Mouse (Mus musculus) macrophage (primary cell): Measurements from ENCODE around the gene Catsper2. TPM values are rescaled to one million over a fixed set of nuclear protein-coding genes. Genes with fewer than 3 reads are reported as not detected.
A peak's percentile ranks its signal among the peaks of the same experiment; 100 is the strongest.

Source experiments
- H3K27ac ChIP-seq: fragments of 350-480 bp; formaldehyde crosslinking; 2 replicates; pipeline ENCODE4 v1.9.0; 2021
- H3K36me3 ChIP-seq: fragments of 350-480 bp; formaldehyde crosslinking; 2 replicates; pipeline ENCODE4 v1.9.0; 2021; ENCODE audit errors: inconsistent target
- H3K4me3 ChIP-seq: fragments of 350-480 bp; formaldehyde crosslinking; 2 replicates; pipeline ENCODE4 v1.9.0; 2021; ENCODE audit errors: inconsistent target
- H3K79me2 ChIP-seq: fragments of 350-480 bp; formaldehyde crosslinking; 2 replicates; pipeline ENCODE4 v1.9.0; 2021; ENCODE audit errors: inconsistent target
- WGBS: methylation state at CpG from one replicate; pipeline ENCODE4 v1.1.7; 2026; ENCODE audit warnings: inconsistent platforms; ENCODE audit not compliant: missing documents; 5-methylcytosine and 5-hydroxymethylcytosine counted together
- polyA plus RNA-seq: library from polyadenylated mRNA; stranded (reverse); fragments of 250-400 nt; gene quantifications from 3 replicates; pipeline ENCODE4 v1.2.4, GENCODE M21; 2018; ENCODE audit warnings: inconsistent platforms
- total RNA-seq, 78 experiments: library from RNA; depleted of rRNA; stranded (reverse); fragments of 250-400 nt; gene quantifications; 1 replicate in 9 of 78; 2 replicates in 24 of 78; 3 replicates in 43 of 78; 4 replicates in 2 of 78; pipeline ENCODE4 v1.2.4; 2018; ENCODE audit warnings: inconsistent platforms in 56 of 78

Catsper2 gene
- total RNA-seq (2018; cell fraction: chromatin; rRNA removed) = 10 to 100 TPM in 7 of 26 experiments, 1 to 10 TPM in 19; 2.1 to 14.0 (median 9.1) TPM
- 1 to 10 TPM in 2 of 26 experiments, under 1 TPM in 24; 0.24 to 1.4 (median 0.60) TPM for total RNA-seq (2018; cell fraction: cytosol; rRNA removed)
- total RNA-seq (2018; cell fraction: nucleus; rRNA removed) = 10 to 100 TPM in 1 of 26 experiments, 1 to 10 TPM in 24, under 1 TPM in 1; 0.96 to 11.5 (median 4.2) TPM
- polyA plus RNA-seq = 0.42 to 0.65 TPM (median 0.48 TPM) in 3 replicates

- Histone ChIP-seq H3K79me2 (peaks cover 46% of the 10 kb centered on the region), H3K4me3 (peak within 1 kb of the TSS; percentile 79)
- WGBS = under 1% methylated on average over 45 of the region's 68 CpGs
Measured at GRCm38 (mm10) chr2:121413387-121414042, at the start of gene Catsper2, which contains the start of gene Pdia3. Gene Catsper2 (minus strand): TSS chr2:121413792. Gene Pdia3 (plus strand): TSS chr2:121413775.

GRCm38 (mm10) chr2:121460071-121460470 is 46.5 kb upstream of the Catsper2 start:
- peaks cover 6% of the 10 kb centered on the region; the same call in 1 of the 2 replicates for H3K36me3 ChIP-seq
- H3K79me2 ChIP-seq = peaks cover 10% of the 10 kb centered on the region; the same call in 1 of the 2 replicates
- H3K27ac ChIP-seq = no peak overlapping the region
- 83% methylated on average over 1 of the region's 2 CpGs for WGBS
- no peak overlapping the region for H3K4me3 ChIP-seq

More at GRCm38 (mm10) chr2:121413387-121414042, at the start of gene Catsper2, which contains the start of gene Pdia3:
- Histone ChIP-seq H3K27ac (peak within 1 kb of the TSS; percentile 74), H3K36me3 (0 out of 2 replicates have a peak, but pooled peaks cover 12% of the 10 kb centered on the region)

DNA sequence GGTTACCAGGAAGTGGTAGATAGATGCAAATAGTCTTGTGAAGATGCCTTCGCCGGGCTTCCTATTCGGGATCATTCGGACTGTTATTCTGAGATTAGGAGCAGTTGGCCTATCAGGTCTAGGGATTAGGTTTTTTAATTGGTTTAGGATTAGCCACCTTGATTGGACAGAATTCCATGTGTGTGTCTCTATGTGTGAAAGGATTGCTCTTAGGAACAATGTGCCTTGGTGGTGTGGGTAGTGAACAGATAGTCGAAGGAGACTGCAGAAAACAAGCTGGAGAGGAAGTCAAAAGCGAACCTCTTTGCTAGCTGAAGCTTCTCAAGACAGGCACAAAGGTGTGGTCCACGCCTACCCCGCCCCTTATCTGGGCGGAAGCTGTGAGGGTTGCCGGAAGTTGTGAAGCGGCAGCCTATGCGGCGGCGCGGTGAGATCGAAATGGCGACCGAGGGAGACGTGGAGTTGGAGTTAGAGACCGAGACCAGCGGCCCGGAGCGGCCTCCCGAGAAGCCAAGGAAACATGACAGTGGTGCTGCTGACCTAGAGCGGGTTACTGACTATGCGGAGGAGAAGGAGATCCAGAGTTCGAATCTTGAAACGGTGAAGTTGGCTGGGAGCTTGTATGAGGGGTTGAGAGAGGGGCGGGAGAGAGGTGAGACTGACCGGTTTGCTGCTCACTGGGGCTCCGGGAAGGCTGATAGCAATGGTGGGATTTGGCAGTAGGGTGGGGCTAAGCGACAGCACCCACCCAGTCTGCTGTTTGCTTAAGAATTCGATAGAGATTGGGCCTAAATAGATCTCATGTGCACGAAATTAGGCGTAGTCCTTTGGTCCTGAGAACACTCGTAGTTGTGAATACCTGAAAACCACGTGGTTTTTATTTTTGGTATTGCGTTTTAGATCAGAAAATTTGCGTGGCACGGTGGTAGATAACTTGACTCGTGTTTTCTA is 43.4 kb upstream of the Catsper2 start, which contains the start of gene Serinc4:
Gene Serinc4 (minus strand): TSS at position 90 of the 951 bp plus-strand sequence.
- Histone ChIP-seq H3K27ac (peak within 1 kb of the TSS; percentile 59), H3K36me3 (peaks cover 20% of the 10 kb centered on the region; the same call in 1 of the 2 replicates), H3K79me2 (peaks cover 33% of the 10 kb centered on the region), H3K4me3 (peak within 1 kb of the TSS; percentile 92)
- 3% methylated on average over 41 of the region's 41 CpGs for WGBS

DNA sequence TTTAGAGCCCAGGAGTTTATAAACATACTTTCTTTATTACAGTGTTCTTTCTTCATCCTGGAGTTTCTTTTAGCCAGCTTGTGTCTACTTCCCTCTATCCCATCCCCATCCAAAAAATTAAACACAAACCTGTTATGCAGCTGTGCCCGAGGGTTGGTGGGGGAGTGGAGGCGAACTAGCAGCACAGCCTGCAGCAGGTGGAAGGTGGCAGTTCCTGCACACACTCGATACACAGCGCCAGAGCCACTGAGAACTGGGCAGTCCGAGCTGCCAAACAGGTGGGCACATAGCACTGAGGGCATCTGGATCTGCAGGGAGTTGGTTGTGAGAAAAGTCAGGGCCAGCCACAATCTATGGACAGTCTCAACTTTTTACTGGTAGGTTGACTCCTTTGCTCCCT is 41.9 kb upstream of the Catsper2 start:
- H3K4me3 ChIP-seq = no peak overlapping the region
- H3K27ac ChIP-seq = no peak overlapping the region
- H3K36me3 ChIP-seq = peaks cover 18% of the 10 kb centered on the region; the same call in 1 of the 2 replicates
- peaks cover 45% of the 10 kb centered on the region for H3K79me2 ChIP-seq
- 94% methylated on average over 5 of the region's 5 CpGs for WGBS

- Histone ChIP-seq H3K4me3 (no peak overlapping the region), H3K79me2 (peaks cover 54% of the 10 kb centered on the region), H3K36me3 (peaks cover 17% of the 10 kb centered on the region; the same call in 1 of the 2 replicates), H3K27ac (no peak overlapping the region)
- WGBS = 95% methylated on average over 6 of the region's 6 CpGs
Measured at GRCm38 (mm10) chr2:121453917-121454316, 40.3 kb upstream of the Catsper2 start.

DNA sequence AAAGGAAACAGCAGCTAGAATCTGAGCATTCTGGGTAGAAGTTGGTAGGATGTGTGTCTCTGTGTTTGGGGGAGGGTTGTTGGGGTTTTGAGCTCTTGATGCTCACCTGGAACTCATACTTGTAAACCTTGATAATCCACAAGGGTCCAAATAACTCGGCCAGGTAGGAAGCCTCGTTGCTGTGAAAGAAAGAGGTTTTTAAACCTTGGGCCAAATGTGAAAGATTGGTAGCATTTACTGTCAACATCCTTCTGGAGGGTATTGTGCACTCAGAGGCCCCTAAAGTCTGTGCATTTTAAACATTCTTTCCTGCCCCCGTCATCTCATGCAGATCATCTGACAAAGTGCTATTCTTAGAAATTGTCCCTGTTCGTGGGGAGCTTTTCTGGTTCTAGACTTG is 39.4 kb upstream of the Catsper2 start, which contains the start of gene Hypk:
Gene Hypk (plus strand): TSS at position 301 of the 400 bp plus-strand sequence.
- Histone ChIP-seq H3K27ac (peak within 1 kb of the TSS; percentile 32; the same call in 1 of the 2 replicates), H3K36me3 (peaks cover 14% of the 10 kb centered on the region; the same call in 1 of the 2 replicates), H3K79me2 (peaks cover 52% of the 10 kb centered on the region), H3K4me3 (no peak within 1 kb of the TSS)
- 77% methylated on average over 4 of the region's 4 CpGs for WGBS

DNA sequence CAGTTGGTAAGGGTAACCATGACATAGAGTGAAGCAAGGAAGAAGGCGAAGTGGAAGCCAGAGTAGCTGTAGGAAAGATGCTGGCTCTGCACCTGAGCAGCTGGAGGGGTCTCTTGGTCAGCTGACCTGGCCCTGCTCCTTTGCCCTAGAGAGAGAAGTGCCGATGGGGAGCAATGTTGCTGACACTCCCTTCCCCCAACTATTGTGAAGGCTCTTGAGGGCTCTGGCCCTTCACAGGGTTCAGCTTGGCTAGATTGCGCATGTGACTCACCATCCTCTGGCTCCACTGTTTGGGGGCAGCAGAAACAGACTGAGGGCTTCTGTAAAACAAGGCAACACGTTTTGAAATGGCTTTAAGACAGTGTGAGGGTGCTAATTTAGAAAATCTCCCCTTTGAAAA is 38.8 kb upstream of the Catsper2 start:
- peak overlapping the region; percentile 32; the same call in 1 of the 2 replicates for H3K27ac ChIP-seq
- H3K4me3 ChIP-seq = no peak overlapping the region
- H3K79me2 ChIP-seq = peaks cover 46% of the 10 kb centered on the region
- 86% methylated on average over 4 of the region's 4 CpGs for WGBS
- H3K36me3 ChIP-seq = peaks cover 14% of the 10 kb centered on the region; the same call in 1 of the 2 replicates

DNA sequence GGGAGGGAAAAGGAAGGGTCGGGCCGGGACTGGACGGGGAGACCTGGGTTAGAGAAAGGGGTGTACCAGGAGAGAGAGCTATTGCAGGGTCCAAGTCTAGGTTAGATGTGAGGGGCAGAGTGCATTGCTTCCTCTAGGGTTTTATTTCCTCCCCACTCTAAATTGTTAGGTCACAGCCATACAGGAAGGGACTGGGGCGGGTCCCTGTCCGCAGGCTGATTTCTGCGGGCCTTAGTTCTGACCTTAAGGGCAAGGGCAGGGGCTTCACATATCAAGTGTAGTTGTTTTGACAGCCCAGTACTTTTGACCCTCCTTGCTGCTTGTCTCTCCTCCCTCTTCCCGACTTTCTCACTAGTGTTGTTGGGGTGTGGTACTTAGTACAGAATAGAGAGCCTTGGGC is 36.5 kb upstream of the Catsper2 start:
- H3K4me3 ChIP-seq = peak overlapping the region; percentile 82
- peaks cover 43% of the 10 kb centered on the region for H3K79me2 ChIP-seq
- H3K36me3 ChIP-seq = peaks cover 14% of the 10 kb centered on the region; the same call in 1 of the 2 replicates
- WGBS = 0% methylated on average over 7 of the region's 7 CpGs
- H3K27ac ChIP-seq = peak overlapping the region; percentile 85

DNA sequence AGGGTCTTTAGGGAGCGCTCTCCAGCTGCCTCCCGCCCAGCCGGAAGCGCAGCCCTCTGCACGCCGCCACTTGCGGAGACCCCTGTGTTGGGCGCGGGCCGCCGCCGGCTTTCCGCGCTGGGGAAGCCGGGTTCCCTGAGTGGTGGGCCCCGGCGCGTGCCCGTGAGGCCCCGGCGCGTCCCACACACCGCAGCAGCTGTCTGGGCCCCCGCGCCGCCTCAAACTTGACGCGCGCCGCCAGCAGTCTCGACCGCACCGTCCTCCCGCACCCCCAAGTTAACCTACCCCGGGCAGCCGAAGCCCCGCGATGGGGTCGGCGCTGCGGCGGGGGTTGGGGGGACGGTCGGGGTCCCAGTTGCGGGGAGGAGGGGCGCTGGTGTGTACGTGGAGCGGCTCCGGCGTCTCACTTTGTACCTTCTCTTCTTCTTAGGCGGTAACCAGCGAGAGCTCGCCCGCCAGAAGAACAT is 36.0 kb upstream of the Catsper2 start:
- peaks cover 43% of the 10 kb centered on the region for H3K79me2 ChIP-seq
- H3K27ac ChIP-seq = peak overlapping the region; percentile 85
- WGBS = 4% methylated on average over 35 of the region's 54 CpGs
- peaks cover 14% of the 10 kb centered on the region; the same call in 1 of the 2 replicates for H3K36me3 ChIP-seq
- H3K4me3 ChIP-seq = peak overlapping the region; percentile 82

DNA sequence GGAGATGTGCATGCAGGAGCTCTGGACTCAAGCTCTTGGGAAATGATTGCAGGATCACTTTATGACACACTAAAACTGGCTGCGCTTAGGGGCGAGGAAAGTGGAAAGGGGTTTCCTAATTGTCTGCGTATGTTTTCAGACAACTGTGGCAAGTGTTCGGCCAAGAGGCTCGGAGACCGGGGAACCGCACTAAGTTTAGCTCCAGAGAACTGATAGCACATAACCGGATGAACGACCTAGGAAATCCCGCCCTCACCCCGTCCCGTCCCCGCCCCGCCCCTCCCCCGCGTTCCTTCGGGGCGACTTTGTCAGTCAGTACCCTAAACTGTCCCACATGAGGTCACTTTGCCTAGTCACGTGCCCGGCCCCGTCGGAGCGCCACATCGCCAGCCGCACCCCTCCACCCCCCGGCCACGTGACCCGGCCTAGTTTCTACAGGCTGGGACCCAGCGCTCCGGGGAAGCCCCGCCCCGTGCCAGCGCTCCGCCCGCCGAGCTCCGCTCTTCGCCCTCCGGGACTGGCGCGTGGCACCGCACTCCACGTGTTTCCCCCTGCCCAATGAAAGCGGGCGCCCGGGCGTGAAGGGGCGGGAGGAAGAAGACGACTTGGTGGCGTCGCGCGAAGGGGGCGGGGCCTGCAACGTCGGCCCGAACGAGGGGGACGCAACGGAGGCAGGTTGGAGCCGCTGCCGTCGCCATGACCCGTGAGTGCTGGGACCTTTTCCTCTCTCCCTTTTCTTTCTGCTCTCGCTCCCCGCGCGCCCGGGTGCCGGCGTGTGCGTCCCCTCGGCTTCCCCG is 35.3 kb upstream of the Catsper2 start, which contains the start of gene Serf2:
Gene Serf2 (plus strand): TSS at position 457 of the 797 bp plus-strand sequence.
- Histone ChIP-seq H3K79me2 (peaks cover 39% of the 10 kb centered on the region), H3K36me3 (peaks cover 12% of the 10 kb centered on the region; the same call in 1 of the 2 replicates), H3K4me3 (peak within 1 kb of the TSS; percentile 82), H3K27ac (peak within 1 kb of the TSS; percentile 86)
- WGBS = under 1% methylated on average over 73 of the region's 74 CpGs

GRCm38 (mm10) chr2:121448136-121448535 is 34.5 kb upstream of the Catsper2 start:
- WGBS = 9% methylated on average over 7 of the region's 9 CpGs
- peak overlapping the region; percentile 86 for H3K27ac ChIP-seq
- peak overlapping the region; percentile 46 for H3K4me3 ChIP-seq
- peaks cover 31% of the 10 kb centered on the region for H3K79me2 ChIP-seq
- peaks cover 5% of the 10 kb centered on the region; the same call in 1 of the 2 replicates for H3K36me3 ChIP-seq

DNA sequence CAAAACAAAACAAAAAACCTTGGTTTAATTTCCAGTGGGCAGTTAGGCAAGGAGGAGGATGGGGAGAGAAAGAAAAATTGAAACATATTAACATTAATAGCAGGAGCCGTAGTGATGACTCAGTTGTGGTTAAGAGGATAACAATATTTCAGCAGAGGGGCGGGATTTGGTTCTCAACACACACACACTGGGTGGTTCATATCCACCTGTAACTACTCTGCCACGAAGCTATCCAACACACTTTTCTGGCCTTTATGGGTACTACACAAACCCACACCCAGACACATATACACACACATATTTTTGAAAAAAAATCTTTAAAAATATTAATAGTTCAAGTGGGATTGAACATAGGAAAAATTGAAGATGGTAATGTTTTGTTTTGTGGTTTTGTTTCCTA is 33.4 kb upstream of the Catsper2 start:
- peaks cover 20% of the 10 kb centered on the region for H3K79me2 ChIP-seq
- WGBS = 34% methylated on average over 3 of the region's 3 CpGs

GRCm38 (mm10) chr2:121446506-121446905 is 32.9 kb upstream of the Catsper2 start:
- WGBS = 83% methylated on average over 4 of the region's 4 CpGs
- Histone ChIP-seq H3K4me3 (no peak overlapping the region), H3K27ac (no peak overlapping the region), H3K36me3 (no peaks in the 10 kb centered on the region), H3K79me2 (peaks cover 18% of the 10 kb centered on the region)

More for the DNA sequence above, 33.4 kb upstream of the Catsper2 start:
- no peaks in the 10 kb centered on the region for H3K36me3 ChIP-seq
- H3K4me3 ChIP-seq = no peak overlapping the region
- no peak overlapping the region for H3K27ac ChIP-seq
